Mouse (Mus musculus): Measurements from ENCODE around the gene Adgrl4.
A peak's percentile ranks its signal among the peaks of the same experiment; 100 is the strongest.

The Adgrl4 gene

GRCm38 (mm10) chr3:151437693-151438092 lies at the start of gene Adgrl4:
Gene Adgrl4, plus strand, starts transcription at chr3:151437887.
- peak; percentile 36 for DNase-seq

GRCm38 (mm10) chr3:151390912-151391311 lies 46.8 kb upstream of the Adgrl4 start:
- no peak for DNase-seq

- DNase-seq, result no peak
Measured at GRCm38 (mm10) chr3:151392891-151393290, 44.8 kb upstream of the Adgrl4 start.

GRCm38 (mm10) chr3:151393330-151393729 lies 44.4 kb upstream of the Adgrl4 start:
- DNase-seq, result no peak

DNA sequence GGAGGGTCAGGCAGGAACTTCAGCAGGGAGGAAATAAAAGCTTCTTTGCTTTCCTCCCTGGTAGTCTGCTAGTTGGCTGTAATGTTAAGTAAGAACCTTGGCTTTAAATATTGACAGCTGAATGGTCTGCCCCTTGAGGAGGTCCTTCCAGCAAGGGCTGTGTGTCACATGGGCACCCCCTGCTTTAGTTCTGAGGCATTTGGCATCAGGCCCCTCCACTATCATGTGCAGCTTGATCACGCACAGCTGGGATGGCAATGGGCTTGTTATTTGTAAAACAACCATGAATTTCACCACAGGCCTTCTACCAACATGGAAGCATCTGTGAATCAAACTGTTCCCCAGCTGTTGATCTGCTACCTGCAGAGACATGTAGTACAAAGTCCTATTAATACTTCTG lies 38.4 kb upstream of the Adgrl4 start:
- DNase-seq, result peak; percentile 28

- no peak for DNase-seq
Measured at GRCm38 (mm10) chr3:151411031-151411430, 26.7 kb upstream of the Adgrl4 start.

- DNase-seq, result no peak
Measured at GRCm38 (mm10) chr3:151411488-151411887, 26.2 kb upstream of the Adgrl4 start.

DNA sequence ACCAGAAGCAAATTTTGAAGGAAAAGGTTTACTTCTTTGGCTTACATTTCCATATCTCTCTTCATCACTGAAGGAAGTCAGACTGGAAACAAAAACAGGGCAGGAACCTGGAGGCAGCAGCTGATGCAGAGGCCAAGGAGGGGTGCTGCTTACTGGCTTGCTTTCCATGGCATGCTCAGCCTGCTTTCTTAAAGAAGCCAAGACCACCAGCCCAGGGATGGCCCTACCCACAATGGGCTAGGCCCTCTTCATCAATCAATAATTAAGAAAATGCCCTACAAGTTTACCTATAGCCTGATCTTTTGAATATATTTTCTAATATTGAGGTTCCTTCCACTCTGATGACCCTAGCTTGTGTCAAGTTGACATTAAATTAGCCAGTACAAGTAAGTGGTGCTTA lies 20.8 kb upstream of the Adgrl4 start:
- no peak for DNase-seq

DNA sequence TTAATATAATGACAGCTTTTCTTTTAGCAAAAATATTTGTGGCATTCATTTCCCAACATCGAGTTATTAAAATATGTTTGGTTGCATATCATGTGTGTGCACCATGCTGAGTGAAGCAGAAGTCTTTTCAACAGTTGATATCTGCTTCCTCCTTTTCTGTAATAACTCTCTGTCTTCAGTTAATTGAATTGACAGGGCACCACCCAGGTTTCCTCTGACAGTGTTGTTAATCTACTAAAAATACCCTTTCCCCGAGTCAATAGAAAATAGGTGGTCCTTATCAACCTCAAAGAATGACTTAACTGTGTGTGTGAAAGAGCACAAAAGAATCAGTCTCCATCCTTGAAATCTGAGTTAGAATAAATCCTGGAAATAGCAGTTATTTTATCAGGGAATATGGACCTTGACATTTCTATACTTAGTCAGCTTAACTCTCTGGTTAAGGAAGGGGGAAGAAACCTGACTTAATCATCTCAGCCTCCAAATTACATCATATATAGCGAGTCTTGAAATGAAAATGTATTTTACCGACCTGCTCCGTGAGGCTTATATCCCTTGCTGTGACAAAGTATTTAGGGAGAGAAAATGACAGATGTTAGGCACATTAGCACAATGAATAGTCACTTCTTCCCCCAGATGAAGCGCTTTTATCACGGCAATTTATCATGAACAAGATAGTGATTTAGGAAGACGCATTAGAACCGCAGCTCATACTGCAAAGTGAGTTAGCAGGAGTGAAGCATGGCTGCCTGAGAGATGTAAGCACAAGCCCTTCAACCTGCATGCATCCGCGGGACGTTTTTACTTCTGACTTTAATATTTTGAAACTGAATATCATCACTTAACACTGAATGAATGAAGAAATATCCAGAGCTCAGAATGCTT lies 19.8 kb upstream of the Adgrl4 start:
- no peak for DNase-seq

GRCm38 (mm10) chr3:151424326-151425207 lies 13.1 kb upstream of the Adgrl4 start:
- peak; percentile 5 for DNase-seq

- DNase-seq, result no peak
Measured at GRCm38 (mm10) chr3:151430106-151430505, 7.6 kb upstream of the Adgrl4 start.

DNA sequence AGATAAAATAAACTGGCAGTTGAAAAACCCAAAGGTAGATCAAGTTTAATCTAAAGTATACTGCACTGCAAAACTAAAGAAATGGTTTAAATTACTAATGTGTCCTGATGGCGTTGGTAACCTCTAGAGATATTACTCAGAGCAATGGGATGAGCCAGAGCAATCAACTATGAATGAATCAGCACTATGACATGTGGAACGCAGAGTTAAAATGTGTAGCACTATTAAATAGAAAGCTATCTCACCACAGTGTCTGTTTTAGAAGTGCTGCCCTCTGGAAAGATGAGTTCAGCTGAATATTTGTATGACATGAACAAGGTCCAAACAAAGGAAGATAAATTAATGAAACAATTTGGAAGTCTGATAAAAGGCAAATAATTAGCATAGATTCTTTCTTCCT lies 6.2 kb upstream of the Adgrl4 start:
- DNase-seq, result no peak

GRCm38 (mm10) chr3:151438364-151438763 lies 677 bp downstream of the Adgrl4 start:
- DNase-seq, result no peak

GRCm38 (mm10) chr3:151439976-151440375 lies 2.3 kb downstream of the Adgrl4 start:
- DNase-seq, result no peak

- DNase-seq, result no peak
Measured at GRCm38 (mm10) chr3:151442026-151442425, 4.3 kb downstream of the Adgrl4 start.

- DNase-seq, result peak; percentile 36
Measured at GRCm38 (mm10) chr3:151443486-151443885, 5.8 kb downstream of the Adgrl4 start.

- no peak for DNase-seq
Measured at GRCm38 (mm10) chr3:151444284-151444683, 6.6 kb downstream of the Adgrl4 start.

- DNase-seq, result no peak
Measured at GRCm38 (mm10) chr3:151445936-151446335, 8.2 kb downstream of the Adgrl4 start.

GRCm38 (mm10) chr3:151454985-151455701 lies 17.5 kb downstream of the Adgrl4 start:
- DNase-seq, result no peak

DNA sequence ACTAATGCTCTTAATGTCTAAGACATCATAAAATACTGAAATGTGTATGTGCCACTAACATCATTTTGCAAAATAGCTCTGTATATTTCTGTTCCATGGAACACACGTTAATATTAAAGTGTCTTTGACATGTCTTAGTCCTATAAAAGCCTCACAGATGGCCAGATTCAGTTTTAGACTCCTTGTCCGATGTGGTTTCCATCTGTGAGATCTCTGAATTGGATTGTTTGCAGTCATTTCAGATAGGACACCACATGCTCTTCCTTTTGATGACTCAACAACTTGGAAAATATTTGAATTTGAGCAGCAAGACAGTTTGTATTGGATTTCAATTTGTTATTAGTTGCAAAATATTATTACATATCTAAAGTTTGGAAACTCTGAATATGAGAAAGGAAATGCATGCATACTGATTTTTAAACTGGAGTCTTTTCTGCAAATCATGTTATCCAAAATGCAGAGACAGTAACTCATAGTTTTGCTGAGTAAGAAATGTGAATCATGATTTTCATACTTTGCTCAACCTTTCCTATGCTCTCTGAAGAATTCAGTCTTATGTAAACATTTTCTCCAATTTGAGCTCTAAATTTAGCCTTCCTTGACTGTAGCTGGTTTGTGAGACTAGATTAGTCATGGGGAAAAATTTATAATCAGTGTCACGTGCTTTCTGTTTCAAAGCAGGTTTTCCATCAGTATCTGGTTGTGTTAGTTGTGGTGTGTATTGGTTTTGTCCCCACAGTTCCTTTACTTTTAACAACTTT lies 21.9 kb downstream of the Adgrl4 start:
- no peak for DNase-seq

DNA sequence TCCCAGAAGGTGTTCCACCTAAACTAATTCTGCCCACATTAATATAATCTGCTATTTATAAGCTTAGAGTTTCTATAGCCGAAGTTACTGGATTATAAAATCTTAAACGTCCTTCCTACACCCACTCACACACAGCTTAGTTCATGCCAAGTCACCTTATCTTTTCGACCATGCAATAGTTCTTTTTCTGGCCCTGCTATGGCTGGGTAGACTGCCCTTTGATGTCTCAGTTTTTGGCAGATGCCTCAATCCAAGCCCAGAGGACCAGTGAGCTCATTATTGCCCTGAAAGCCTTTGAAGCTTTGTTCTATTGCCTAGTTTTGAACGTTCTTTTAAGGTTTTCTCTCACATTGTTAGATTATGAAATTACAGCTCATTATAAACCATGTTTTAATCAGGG lies 27.5 kb downstream of the Adgrl4 start:
- DNase-seq, result no peak

- no peak for DNase-seq
Measured at GRCm38 (mm10) chr3:151488853-151489252, 51.2 kb downstream of the Adgrl4 start.
